Mouse (Mus musculus): Measurements from ENCODE around the gene Ap4e1. TPM values are rescaled to one million over a fixed set of nuclear protein-coding genes. Genes with fewer than 3 reads are reported as not detected.

Ap4e1 gene
- polyA plus RNA-seq, 1 experiment = 16.9 TPM

GRCm38 (mm10) chr2:127000406-127001324 is 7.9 kb upstream of the Ap4e1 start:
- Histone ChIP-seq H3K4me3 (ENCODE audit: insufficient read depth, low read length) (no peak overlapping the region), H3K4me1 (ENCODE audit: control insufficient read depth, insufficient read depth, low read length) (peaks cover 2% of the 10 kb centered on the region; the same call in 1 of the 2 replicates), H3K27ac (ENCODE audit: insufficient read depth, low read length) (no peak overlapping the region)
- no peak for TF ChIP-seq CTCF (IDR thresholded peaks at IDR 0.05; ENCODE audit: borderline replicate concordance, insufficient read depth, low read length)
- TF ChIP-seq POLR2A (IDR thresholded peaks at IDR 0.05; ENCODE audit: low read depth, low read length) = no peak

GRCm38 (mm10) chr2:127004046-127004445 is 4.5 kb upstream of the Ap4e1 start:
- H3K4me3 ChIP-seq (ENCODE audit: insufficient read depth, low read length) = no peak overlapping the region
- no peak for TF ChIP-seq CTCF (IDR thresholded peaks at IDR 0.05; ENCODE audit: borderline replicate concordance, insufficient read depth, low read length)
- TF ChIP-seq POLR2A (IDR thresholded peaks at IDR 0.05; ENCODE audit: low read depth, low read length) = no peak
- no peak overlapping the region for H3K27ac ChIP-seq (ENCODE audit: insufficient read depth, low read length)
- no peaks in the 10 kb centered on the region for H3K4me1 ChIP-seq (ENCODE audit: control insufficient read depth, insufficient read depth, low read length)

GRCm38 (mm10) chr2:127006634-127007370 is 1.7 kb upstream of the Ap4e1 start:
- Histone ChIP-seq H3K27ac (ENCODE audit: insufficient read depth, low read length) (peak overlapping the region; percentile 56), H3K4me1 (ENCODE audit: control insufficient read depth, insufficient read depth, low read length) (no peaks in the 10 kb centered on the region; the same call in 1 of the 2 replicates), H3K4me3 (ENCODE audit: insufficient read depth, low read length) (no peak overlapping the region)
- TF ChIP-seq POLR2A (IDR thresholded peaks at IDR 0.05; ENCODE audit: low read depth, low read length) = no peak
- TF ChIP-seq CTCF (IDR thresholded peaks at IDR 0.05; ENCODE audit: borderline replicate concordance, insufficient read depth, low read length) = no peak

GRCm38 (mm10) chr2:127007509-127007908 is 1.0 kb upstream of the Ap4e1 start:
- H3K27ac ChIP-seq (ENCODE audit: insufficient read depth, low read length) = peak overlapping the region; percentile 65

GRCm38 (mm10) chr2:127035006-127035605 is 26.6 kb downstream of the Ap4e1 start:
- Histone ChIP-seq H3K4me1 (ENCODE audit: control insufficient read depth, insufficient read depth, low read length) (no peaks in the 10 kb centered on the region), H3K4me3 (ENCODE audit: insufficient read depth, low read length) (no peak overlapping the region), H3K27ac (ENCODE audit: insufficient read depth, low read length) (no peak overlapping the region)
- no peak for TF ChIP-seq CTCF (IDR thresholded peaks at IDR 0.05; ENCODE audit: borderline replicate concordance, insufficient read depth, low read length)
- TF ChIP-seq POLR2A (IDR thresholded peaks at IDR 0.05; ENCODE audit: low read depth, low read length) = no peak

More at GRCm38 (mm10) chr2:127007509-127007908, 1.0 kb upstream of the Ap4e1 start:
- Histone ChIP-seq H3K4me3 (ENCODE audit: insufficient read depth, low read length) (no peak overlapping the region), H3K4me1 (ENCODE audit: control insufficient read depth, insufficient read depth, low read length) (no peaks in the 10 kb centered on the region; the same call in 1 of the 2 replicates)
- TF ChIP-seq CTCF (IDR thresholded peaks at IDR 0.05; ENCODE audit: borderline replicate concordance, insufficient read depth, low read length) = no peak
- no peak for TF ChIP-seq POLR2A (IDR thresholded peaks at IDR 0.05; ENCODE audit: low read depth, low read length)

- no peak overlapping the region for H3K27ac ChIP-seq (ENCODE audit: insufficient read depth, low read length)
- TF ChIP-seq CTCF (IDR thresholded peaks at IDR 0.05; ENCODE audit: borderline replicate concordance, insufficient read depth, low read length) = no peak
- TF ChIP-seq POLR2A (IDR thresholded peaks at IDR 0.05; ENCODE audit: low read depth, low read length) = no peak
- no peak overlapping the region for H3K4me3 ChIP-seq (ENCODE audit: insufficient read depth, low read length)
- no peaks in the 10 kb centered on the region for H3K4me1 ChIP-seq (ENCODE audit: control insufficient read depth, insufficient read depth, low read length)
Measured at GRCm38 (mm10) chr2:127037299-127037698, 28.8 kb downstream of the Ap4e1 start.

- TF ChIP-seq POLR2A (IDR thresholded peaks at IDR 0.05; ENCODE audit: low read depth, low read length) = no peak
- no peak for TF ChIP-seq CTCF (IDR thresholded peaks at IDR 0.05; ENCODE audit: borderline replicate concordance, insufficient read depth, low read length)
- no peaks in the 10 kb centered on the region for H3K4me1 ChIP-seq (ENCODE audit: control insufficient read depth, insufficient read depth, low read length)
- H3K27ac ChIP-seq (ENCODE audit: insufficient read depth, low read length) = no peak overlapping the region
- H3K4me3 ChIP-seq (ENCODE audit: insufficient read depth, low read length) = no peak overlapping the region
Measured at GRCm38 (mm10) chr2:127061471-127061870, 53.0 kb downstream of the Ap4e1 start.

GRCm38 (mm10) chr2:127068806-127069205 is 60.3 kb downstream of the Ap4e1 start:
- Histone ChIP-seq H3K4me3 (ENCODE audit: insufficient read depth, low read length) (no peak overlapping the region), H3K27ac (ENCODE audit: insufficient read depth, low read length) (no peak overlapping the region), H3K4me1 (ENCODE audit: control insufficient read depth, insufficient read depth, low read length) (peaks cover 5% of the 10 kb centered on the region; the same call in 1 of the 2 replicates)
- TF ChIP-seq CTCF (IDR thresholded peaks at IDR 0.05; ENCODE audit: borderline replicate concordance, insufficient read depth, low read length) (no peak), POLR2A (IDR thresholded peaks at IDR 0.05; ENCODE audit: low read depth, low read length) (no peak)

- Histone ChIP-seq H3K4me1 (ENCODE audit: control insufficient read depth, insufficient read depth, low read length) (peaks cover 5% of the 10 kb centered on the region; the same call in 1 of the 2 replicates), H3K27ac (ENCODE audit: insufficient read depth, low read length) (no peak overlapping the region), H3K4me3 (ENCODE audit: insufficient read depth, low read length) (peak overlapping the region; percentile 16)
- TF ChIP-seq CTCF (IDR thresholded peaks at IDR 0.05; ENCODE audit: borderline replicate concordance, insufficient read depth, low read length) (no peak), POLR2A (IDR thresholded peaks at IDR 0.05; ENCODE audit: low read depth, low read length) (no peak)
Measured at GRCm38 (mm10) chr2:127069781-127070434, 61.4 kb downstream of the Ap4e1 start.

Measured in embryonic fibroblast, embryonic 13.5 days (primary cell).